Mouse (Mus musculus) heart, embryonic 14.5 days (tissue): ENCODE measurements at regions not wholly inside any gene's neighbourhood (a gene's known extent, or its start where the extent isn't known, plus 50 kb on each side); places are given as distances from the start of the nearest gene placed in this dataset.

Experiments
- ATAC-seq: fragments of 200-750 bp; cut with Nextera tagmentation; 2 replicates; pipeline ENCODE4 v1.8.0; 2017; ENCODE audit warnings: low read depth, moderate TSS enrichment; ENCODE audit not compliant: insufficient number of reproducible peaks, insufficient read depth, low FRiP score
- H3K27ac ChIP-seq, 2 experiments: fragments of 200-500 bp in 1 of 2; fragments of 300-500 bp in 1 of 2; sonication (generic) in 1 of 2; replicated peaks in 1 of 2; 2 replicates each; pipeline ENCODE4 v1.5.1; 2012 to 2014; ENCODE audit warnings: low read depth in 2 of 2, low read length in 2 of 2, control low read depth in 1 of 2, mild to moderate bottlenecking in 1 of 2, mixed read lengths in 1 of 2; ENCODE audit not compliant: control insufficient read depth in 1 of 2, insufficient read depth in 1 of 2
- H3K27me3 ChIP-seq: fragments of 300-500 bp; sonication (generic); 2 replicates; pipeline ENCODE4 v1.6.1; 2014; ENCODE audit warnings: mild to moderate bottlenecking, low read length, control low read depth; ENCODE audit not compliant: control insufficient read depth, insufficient read depth
- H3K36me3 ChIP-seq: fragments of 300-500 bp; sonication (generic); 2 replicates; pipeline ENCODE4 v1.6.1; 2014; ENCODE audit warnings: mild to moderate bottlenecking, control low read depth, low read length, mixed read lengths; ENCODE audit not compliant: control insufficient read depth, insufficient read depth
- H3K4me1 ChIP-seq, 2 experiments: fragments of 200-500 bp in 1 of 2; fragments of 300-500 bp in 1 of 2; sonication (generic) in 1 of 2; 2 replicates each; pipeline ENCODE4 v1.6.1; 2012 to 2014; ENCODE audit warnings: low read length in 2 of 2, control low read depth in 1 of 2, mixed read lengths in 1 of 2; ENCODE audit not compliant: control insufficient read depth in 2 of 2, insufficient read depth in 2 of 2
- H3K4me2 ChIP-seq: fragments of 300-500 bp; sonication (generic); 2 replicates; pipeline ENCODE4 v1.6.1; 2014; ENCODE audit warnings: mild to moderate bottlenecking, low read length
- H3K4me3 ChIP-seq, 2 experiments: fragments of 200-500 bp in 1 of 2; fragments of 300-500 bp in 1 of 2; sonication (generic) in 1 of 2; 2 replicates each; pipeline ENCODE4 v1.5.1; 2012 to 2014; ENCODE audit warnings: low read length in 2 of 2, mild to moderate bottlenecking in 2 of 2, control low read depth in 1 of 2, low read depth in 1 of 2, moderate library complexity in 1 of 2; ENCODE audit not compliant: control insufficient read depth in 1 of 2, insufficient read depth in 1 of 2
- H3K9ac ChIP-seq: fragments of 300-500 bp; sonication (generic); 2 replicates; pipeline ENCODE4 v1.6.1; 2014; ENCODE audit warnings: mild to moderate bottlenecking, low read length
- H3K9me3 ChIP-seq: fragments of 300-500 bp; sonication (generic); 2 replicates; pipeline ENCODE4 v1.6.1; 2016; ENCODE audit warnings: low read length, control low read depth; ENCODE audit not compliant: control insufficient read depth
- WGBS: fragments of 180-500 bp; shearing (Covaris S2); extraction: QIAGEN DNeasy Blood & Tissue Kit; methylation state at CpG from one replicate; pipeline ENCODE4 v1.1.7; 2014; 5-methylcytosine and 5-hydroxymethylcytosine counted together

DNA sequence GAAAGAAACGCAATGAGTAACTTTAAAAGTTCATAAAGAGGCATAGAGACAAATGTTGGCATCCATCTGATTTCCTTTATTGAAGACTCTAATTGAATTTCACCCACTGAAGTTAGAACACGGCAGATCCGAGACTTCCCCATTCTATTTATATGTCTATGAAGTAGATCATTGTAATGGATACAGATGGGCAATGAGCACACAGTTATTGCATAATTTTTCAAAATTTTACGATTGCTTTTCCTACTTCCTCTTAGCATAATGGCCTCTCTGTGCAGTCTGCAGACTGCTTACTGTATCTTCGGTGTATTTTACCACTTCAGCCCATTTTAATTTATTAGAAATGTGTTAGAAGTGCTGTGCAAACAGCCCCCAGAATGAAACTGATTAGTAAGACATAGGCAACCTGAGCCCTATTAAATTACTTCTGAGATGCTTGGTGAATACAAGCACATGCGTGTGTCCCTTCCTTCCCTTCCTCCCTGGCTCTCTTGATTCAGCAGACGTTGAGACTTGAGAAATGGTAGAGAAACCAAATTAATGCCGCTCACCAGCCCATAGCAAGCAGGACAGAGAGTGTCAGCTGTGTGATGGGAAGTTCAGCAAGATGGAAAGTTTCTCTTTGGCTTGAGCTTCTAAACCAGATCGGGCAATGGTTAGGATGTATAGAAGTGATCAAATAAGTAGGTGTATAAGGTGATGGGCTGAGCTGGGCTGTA lies 247.9 kb upstream of the Far2 start:
- Histone ChIP-seq H3K4me3 (no peak overlapping the region), H3K4me1 (no peaks in the 10 kb centered on the region), H3K27me3 (no peaks in the 10 kb centered on the region), H3K36me3 (no peaks in the 10 kb centered on the region), H3K4me2 (no peak overlapping the region), H3K27ac (no peak overlapping the region), H3K9me3 (no peaks in the 10 kb centered on the region), H3K9ac (no peak overlapping the region)
- no peak for ATAC-seq
- 81% methylated on average over 9 of the region's 9 CpGs for WGBS

GRCm38 (mm10) chr6:147799861-147800260 lies 247.2 kb upstream of the Far2 start:
- H3K4me1 ChIP-seq: no peaks in the 10 kb centered on the region

GRCm38 (mm10) chr6:147800846-147801245 lies 246.2 kb upstream of the Far2 start:
- H3K4me3 ChIP-seq: no peak overlapping the region
- no peaks in the 10 kb centered on the region for H3K4me1 ChIP-seq
- no peak overlapping the region for H3K27ac ChIP-seq
- 77% methylated on average over 5 of the region's 5 CpGs for WGBS
- no peak for ATAC-seq
- 0 out of 2 replicates have a peak, but pooled peaks cover 2% of the 10 kb centered on the region for H3K27me3 ChIP-seq
- no peak overlapping the region for H3K4me2 ChIP-seq
- no peaks in the 10 kb centered on the region for H3K9me3 ChIP-seq
- no peaks in the 10 kb centered on the region for H3K36me3 ChIP-seq
- no peak overlapping the region for H3K9ac ChIP-seq

More at GRCm38 (mm10) chr6:147799861-147800260, 247.2 kb upstream of the Far2 start:
- ATAC-seq: no peak
- no peak overlapping the region for H3K4me3 ChIP-seq
- H3K9me3 ChIP-seq: no peaks in the 10 kb centered on the region
- no peak overlapping the region for H3K4me2 ChIP-seq
- no peak overlapping the region for H3K9ac ChIP-seq
- H3K27me3 ChIP-seq: no peaks in the 10 kb centered on the region
- H3K27ac ChIP-seq: no peak overlapping the region
- no peaks in the 10 kb centered on the region for H3K36me3 ChIP-seq
- WGBS: 70% methylated on average over 6 of the region's 6 CpGs

DNA sequence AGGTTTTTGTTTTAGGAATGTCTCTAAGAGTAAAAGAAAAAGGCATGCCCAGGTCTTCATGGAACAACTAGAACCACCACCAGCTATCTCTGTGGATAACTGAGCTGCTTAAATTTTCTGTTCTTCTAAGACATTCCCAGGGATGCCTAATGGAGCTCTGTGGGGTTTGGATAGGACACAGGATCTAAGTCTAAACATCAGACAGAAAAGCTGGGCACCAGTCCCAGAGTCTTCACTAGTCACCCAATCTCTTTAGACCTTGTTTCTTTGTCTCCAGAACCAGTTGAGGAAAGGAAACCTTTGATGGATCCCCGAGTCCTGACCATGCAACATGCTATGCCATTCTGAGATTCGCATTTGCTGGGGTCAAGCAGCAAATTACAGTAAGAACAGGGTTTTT lies 243.2 kb upstream of the Far2 start:
- Histone ChIP-seq H3K27ac (no peak overlapping the region), H3K27me3 (0 out of 2 replicates have a peak, but pooled peaks cover 2% of the 10 kb centered on the region), H3K4me3 (no peak overlapping the region), H3K9ac (no peak overlapping the region), H3K4me1 (peaks cover 0 to 2% of the 10 kb centered on the region in 2 experiments; a peak in 1 of 4 replicates), H3K9me3 (no peaks in the 10 kb centered on the region), H3K4me2 (no peak overlapping the region), H3K36me3 (no peaks in the 10 kb centered on the region)
- ATAC-seq: no peak
- whole genome bisulfite sequencing: 84% methylated on average over 2 of the region's 2 CpGs

DNA sequence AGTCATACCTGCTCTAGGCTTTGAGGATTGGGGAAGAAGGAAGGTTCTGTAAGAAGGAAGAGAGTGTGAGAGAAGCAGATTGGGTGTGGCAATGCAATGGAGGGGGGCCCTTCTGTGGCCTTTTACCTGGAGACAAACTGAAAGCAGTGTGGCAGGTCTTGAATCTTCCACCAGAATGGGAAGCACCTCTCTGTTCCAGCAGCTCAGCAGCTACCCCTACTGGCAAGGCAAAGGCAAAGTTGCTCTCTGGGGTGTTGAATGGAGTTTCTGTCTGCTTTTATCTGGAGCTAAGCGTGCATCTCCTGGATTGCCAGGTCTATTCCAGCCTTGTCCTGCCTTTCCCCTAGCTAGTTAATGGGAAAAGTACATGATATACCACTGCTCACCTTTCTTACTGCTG lies 236.3 kb upstream of the Far2 start:
- no peak overlapping the region for H3K4me2 ChIP-seq
- 14% methylated on average over 1 of the region's 1 CpGs for WGBS
- peaks cover 3% of the 10 kb centered on the region; the same call in 1 of the 2 replicates for H3K27me3 ChIP-seq
- H3K4me3 ChIP-seq: no peak overlapping the region
- H3K9ac ChIP-seq: no peak overlapping the region
- ATAC-seq: no peak
- no peaks in the 10 kb centered on the region for H3K36me3 ChIP-seq
- peaks cover 0 to 6% of the 10 kb centered on the region in 2 experiments; a peak in 2 of 4 replicates for H3K4me1 ChIP-seq
- no peaks in the 10 kb centered on the region for H3K9me3 ChIP-seq
- no peak overlapping the region for H3K27ac ChIP-seq

DNA sequence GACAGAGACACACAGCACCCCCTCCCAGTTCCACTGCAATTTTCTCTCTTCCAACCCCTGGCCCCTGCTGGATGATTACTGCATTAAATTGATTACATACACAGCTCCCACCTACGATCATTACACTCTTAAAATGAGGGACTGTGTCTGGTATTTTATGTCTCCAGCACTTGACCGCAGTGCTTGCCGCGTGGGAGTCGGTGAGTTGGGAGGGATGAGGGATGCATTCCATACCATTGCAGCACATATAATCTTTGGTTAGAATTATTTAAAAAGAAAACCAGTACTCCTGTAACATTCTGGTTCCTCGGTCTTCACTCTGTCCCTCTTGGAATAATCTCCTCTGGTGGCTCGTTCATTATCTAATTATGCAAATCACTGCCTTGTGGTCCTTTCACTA lies 230.2 kb upstream of the Far2 start:
- Histone ChIP-seq H3K27ac (no peak overlapping the region), H3K4me3 (no peak overlapping the region), H3K4me2 (no peak overlapping the region), H3K36me3 (no peaks in the 10 kb centered on the region), H3K4me1 (peaks cover 0 to under 1% of the 10 kb centered on the region in 2 experiments; a peak in 1 of 4 replicates), H3K9me3 (no peaks in the 10 kb centered on the region), H3K9ac (no peak overlapping the region), H3K27me3 (peaks cover 3% of the 10 kb centered on the region; the same call in 1 of the 2 replicates)
- 66% methylated on average over 7 of the region's 7 CpGs for WGBS
- ATAC-seq: no peak

DNA sequence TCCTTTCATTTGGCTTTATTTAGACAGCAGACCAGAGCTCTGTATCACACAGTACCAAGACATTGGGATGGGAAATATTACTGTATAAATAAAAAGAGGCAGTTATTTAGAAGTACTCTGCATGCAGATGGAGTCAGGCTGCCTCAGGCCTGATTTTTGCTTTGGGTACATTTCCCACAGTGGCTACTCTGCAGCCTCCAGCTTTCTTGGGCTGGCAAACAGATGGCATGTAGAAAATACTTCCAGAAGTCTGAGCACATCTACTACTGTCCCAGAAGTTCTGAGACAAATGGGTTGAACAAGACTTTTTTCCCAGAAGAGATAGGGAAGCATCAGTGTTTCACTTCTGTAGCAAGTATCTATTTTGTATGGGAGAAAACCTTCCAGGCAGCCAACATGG lies 229.8 kb upstream of the Far2 start:
- no peak for ATAC-seq
- Histone ChIP-seq H3K36me3 (no peaks in the 10 kb centered on the region), H3K4me1 (peaks cover 0 to 2% of the 10 kb centered on the region in 2 experiments; a peak in 2 of 4 replicates), H3K9me3 (no peaks in the 10 kb centered on the region), H3K4me3 (no peak overlapping the region), H3K9ac (no peak overlapping the region), H3K27me3 (peaks cover 3% of the 10 kb centered on the region; the same call in 1 of the 2 replicates), H3K4me2 (no peak overlapping the region), H3K27ac (no peak overlapping the region)

- Histone ChIP-seq H3K4me1 (peaks cover 0 to 2% of the 10 kb centered on the region in 2 experiments; a peak in 2 of 4 replicates), H3K4me2 (no peak overlapping the region), H3K9me3 (no peaks in the 10 kb centered on the region), H3K36me3 (no peaks in the 10 kb centered on the region), H3K4me3 (no peak overlapping the region), H3K27ac (no peak overlapping the region), H3K27me3 (no peaks in the 10 kb centered on the region), H3K9ac (no peak overlapping the region)
- no peak for ATAC-seq
- 11% methylated on average over 4 of the region's 4 CpGs for WGBS
Observed at GRCm38 (mm10) chr6:147822215-147822614, 224.8 kb upstream of the Far2 start.
